Mouse (Mus musculus) A20 (cell line): ENCODE data around the gene Vti1b.
A peak's percentile ranks its signal among the peaks of the same experiment; 100 is the strongest.
"Not testable (repeated sequence)": the region's sequence is repeated elsewhere in the genome, so short reads cannot be mapped to it uniquely, and the experiment has no call there.

Experiments
- DNase-seq: peaks from one replicate; pipeline ENCODE4 v3.0.0-alpha.2; 2011; ENCODE audit warnings: low read depth, low spot score

Gene Vti1b

DNA sequence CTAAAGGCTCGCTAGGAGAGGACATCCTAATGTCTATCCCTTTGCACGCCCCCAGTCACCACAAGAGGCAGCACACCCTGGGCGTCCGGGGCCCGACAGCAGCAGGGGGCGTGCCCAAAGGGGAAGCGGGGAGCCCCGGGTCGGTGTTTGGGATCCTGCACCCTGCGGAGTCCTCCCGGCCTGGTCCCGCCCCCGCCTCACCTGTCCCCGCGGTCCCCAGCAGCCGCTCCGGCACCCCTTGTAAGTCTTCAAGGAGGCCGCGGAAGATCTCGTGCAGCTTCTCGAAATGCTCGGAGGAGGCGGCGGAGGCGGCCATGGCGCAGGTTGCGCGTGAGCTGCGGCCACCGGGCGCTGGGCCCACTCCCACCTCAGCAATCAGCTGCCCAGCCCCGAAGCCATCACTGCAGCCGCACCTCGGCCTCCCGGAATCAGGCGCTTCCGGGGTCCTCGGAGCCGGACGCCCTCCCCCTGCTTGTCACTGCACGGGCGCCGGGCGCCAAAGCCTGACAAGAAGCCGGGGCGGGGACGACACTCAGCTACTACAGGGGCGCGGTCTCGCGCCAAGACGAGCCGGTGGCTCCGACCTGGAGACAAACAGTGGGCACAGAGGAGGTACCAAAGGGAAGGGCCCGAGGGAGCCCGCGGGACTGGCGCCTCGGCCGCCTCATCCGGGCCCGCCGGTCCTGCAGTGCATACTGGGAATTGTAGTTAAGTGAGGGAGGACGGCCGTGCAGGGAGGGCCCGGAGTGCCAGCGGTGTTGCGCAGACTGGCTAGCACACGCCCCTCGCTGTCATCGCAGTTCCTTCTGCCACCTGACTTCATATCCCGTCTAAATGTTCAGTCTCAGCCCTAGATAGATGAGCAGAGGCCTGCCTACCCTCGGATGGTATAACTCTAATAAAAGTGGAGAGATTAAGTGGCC, at the start of gene Vti1b:
TSS of gene Vti1b (minus strand) at position 649 of the 923 bp plus-strand sequence.
- DNase-seq: peak; percentile 98

DNA sequence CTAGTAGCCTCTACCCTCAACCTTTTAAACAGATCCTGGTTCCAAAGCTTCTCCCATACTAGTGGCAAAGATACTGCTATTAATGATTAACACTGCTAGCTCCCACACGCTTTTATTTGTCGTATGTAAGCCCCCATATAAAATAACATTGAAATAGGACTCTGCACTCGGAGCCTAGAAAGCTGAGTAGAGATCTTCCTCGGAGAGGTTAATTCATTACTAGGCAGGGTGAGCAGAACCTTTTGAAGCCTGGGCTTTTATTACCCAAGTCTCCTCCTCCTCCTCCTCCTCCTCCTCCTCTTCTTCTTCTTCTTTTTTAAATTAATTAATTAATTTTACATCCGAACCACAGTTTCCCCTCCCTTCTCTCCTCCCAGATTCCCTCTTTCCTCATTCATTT, 45.0 kb upstream of the Vti1b start:
- DNase-seq: no peak

DNA sequence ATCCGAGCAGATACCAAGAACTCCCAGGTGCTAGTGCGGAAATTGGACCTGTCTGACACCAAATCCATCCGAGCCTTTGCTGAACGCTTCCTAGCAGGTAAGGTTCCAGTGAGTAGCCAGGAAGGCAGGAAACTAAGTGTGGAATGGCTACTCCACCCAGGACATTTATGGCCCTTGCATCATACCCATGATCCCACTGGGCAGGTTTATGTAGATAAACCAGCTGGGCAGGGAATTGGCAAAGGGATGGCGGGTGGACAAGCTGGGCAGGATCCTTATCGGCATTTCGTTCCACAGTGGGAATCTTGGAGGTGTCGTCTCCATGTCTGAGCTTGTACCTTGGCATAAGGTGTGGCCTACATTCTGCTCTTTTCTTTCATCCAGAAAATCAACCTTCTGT, 39.0 kb upstream of the Vti1b start:
- DNase-seq: no peak

DNA sequence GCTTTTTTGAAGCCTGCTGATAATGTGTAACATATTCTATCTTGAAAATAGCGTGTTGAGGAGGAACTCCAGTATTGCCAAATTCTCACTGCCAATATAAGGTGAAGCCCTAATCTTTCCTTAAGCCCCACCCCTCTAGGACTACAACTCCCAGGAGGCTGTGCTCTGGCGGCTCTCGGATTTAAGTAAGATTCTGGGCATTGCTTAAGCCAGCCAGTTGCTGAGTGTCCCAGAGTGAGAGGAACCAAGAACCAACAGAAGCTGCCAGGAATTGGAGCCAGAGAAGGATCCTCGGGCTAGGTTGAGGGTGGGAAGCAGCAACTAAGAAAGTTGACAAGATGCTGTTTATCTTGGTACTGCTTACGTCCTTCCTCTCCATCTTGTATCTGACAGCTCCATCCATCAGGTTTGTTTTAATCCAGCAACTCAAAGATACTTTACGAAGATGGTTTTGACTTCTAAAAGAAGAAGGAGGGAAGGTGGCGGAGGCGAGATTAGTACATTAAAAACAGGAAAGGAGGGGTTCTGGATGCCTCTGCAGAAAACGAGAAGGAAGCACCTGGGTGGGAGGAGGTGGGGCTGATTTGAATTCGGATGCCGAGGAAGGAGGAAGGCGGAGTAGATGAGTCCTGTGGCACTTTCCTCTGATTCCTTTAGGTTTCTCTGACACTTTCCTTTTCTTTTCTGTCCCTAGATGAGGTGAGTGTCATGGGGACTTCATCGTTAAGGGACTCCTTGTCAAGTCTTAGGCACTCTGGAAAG, 36.4 kb upstream of the Vti1b start, which contains the start of gene Rdh12:
TSS of gene Rdh12 (plus strand) at position 212 of the 762 bp plus-strand sequence.
- peak; percentile 69 for DNase-seq

DNA sequence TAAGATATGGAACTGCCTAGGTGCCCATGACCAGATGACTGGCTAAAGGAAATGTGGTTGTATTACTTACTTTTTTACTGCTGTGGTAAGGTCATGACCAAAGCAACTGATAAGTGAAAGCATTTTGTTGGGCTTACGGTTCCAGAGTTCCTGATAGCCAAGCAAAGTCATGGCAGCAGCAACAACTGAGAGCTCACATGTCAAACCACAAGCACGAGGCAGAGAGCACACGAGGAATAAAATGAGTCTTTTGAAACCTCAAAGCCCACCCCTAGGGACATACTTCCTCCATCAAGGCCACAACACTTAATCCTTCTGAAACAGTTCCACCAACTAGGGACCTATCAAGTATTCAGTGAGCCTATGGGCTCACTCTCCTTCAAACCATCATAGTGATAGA, 29.4 kb upstream of the Vti1b start:
- DNase-seq: no peak

DNA sequence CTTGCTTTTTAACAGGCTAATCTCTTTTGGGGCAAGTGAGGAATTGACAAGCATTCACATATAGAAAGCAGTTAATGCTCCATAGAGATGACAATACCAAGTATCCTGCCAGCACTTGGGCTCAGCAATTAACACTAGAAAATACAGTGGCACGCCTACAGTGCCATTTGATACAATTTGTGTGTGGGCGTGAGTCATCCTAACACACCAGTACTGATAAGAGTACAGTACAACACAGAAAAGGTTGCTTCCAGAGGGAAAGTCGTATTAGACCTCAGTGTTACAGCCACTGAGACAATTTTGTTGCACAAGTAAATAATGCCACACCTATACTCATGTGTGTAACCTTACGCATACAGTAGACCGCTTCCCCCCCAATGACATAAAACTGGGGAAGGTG, 24.6 kb upstream of the Vti1b start:
- DNase-seq: no peak

DNA sequence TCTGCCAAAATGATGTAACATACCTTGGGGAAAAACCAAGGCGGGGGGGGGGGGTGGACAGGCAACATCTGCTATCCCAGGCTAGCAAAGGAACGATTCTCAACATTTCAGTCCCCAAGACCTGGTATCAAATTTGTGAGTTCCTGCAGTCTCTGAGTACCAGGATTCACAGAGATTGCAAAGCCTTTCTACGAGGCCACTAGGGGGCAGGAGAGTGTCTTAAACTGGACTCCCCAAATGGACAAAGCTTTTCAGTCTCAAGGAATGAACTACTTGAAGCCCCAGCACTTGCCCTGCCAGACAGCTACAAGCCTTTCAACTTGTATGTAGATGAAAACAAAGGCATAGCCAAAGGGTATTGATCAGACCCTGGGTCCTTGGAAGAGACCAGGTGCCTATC, 21.0 kb upstream of the Vti1b start:
- DNase-seq: peak; percentile 85

DNA sequence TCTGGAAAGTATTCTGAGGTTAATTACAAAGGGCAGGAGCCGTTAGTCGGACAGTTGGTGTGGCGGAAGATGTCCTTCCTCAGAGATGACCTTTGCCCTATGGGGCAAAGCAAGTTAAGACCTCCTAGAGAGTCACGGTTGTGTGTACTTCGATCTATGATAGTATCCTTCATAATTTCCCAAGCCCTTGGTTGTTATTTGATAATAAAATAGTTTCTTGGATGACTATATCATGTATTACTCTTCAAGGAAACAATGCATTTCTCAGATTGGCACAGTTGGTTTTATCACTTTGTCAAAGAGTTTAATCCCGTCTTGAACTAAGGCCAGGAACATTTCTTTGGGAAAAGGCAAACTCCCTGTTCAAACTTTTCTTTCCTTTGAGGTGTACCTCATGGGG, 19.7 kb upstream of the Vti1b start, which contains the start of gene Rdh11:
TSS of gene Rdh11 (minus strand) at position 101 of the 400 bp plus-strand sequence.
- no peak for DNase-seq

DNA sequence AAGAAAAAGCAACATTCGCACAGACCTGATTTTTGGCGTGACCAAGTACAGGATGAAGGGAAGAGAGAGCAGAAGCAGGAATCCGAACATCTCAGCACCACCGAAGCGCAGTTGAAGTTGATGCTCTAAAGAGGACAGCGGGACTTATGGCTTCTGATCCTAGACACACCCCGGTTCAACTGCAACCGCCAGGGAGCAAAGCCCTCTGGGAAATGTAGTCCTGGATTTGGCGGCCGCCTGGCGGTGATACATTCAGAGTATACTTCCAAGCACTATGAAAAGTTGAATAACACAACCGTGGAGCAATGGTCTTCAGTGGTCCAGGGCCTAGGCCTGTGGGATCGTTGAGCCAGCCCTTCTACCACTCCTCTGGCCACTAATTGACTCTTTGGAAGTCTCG, 19.2 kb upstream of the Vti1b start:
- DNase-seq: peak; percentile 88

DNA sequence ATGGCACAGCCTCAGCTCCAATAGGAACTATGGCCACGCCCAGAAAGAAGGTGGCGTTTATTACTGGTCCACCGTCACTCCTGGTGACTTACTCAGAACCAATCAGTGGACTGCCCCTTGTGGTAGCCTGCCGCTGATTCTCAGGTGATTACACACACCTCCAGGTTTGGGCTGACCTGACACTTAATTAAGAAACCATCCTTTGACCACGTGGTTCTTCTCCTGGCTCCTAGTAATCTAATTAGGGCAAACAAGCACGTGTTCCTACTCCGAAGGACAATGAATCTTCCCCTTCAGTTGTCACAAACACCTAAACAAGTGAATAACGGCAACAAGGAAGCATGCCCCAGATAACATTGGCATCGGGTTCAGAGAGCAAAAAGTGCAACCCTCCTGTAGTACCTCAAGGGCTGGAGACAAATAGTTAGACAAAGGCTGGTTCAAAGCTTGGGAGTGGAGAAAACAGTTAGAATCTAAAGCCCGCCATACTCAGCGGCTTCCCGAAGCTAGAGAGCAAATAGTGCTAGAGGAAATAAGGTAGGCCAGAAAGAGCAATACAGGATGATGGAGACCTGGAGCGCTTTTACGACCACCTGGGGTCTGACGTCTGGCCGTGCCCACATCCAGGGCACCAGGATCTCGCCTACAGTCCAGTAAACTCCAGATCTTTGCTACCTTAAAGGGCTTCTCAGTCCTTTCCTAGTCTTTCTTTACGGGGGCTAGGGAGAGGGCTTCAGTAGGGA, 18.6 kb upstream of the Vti1b start:
- DNase-seq: peak; percentile 93

DNA sequence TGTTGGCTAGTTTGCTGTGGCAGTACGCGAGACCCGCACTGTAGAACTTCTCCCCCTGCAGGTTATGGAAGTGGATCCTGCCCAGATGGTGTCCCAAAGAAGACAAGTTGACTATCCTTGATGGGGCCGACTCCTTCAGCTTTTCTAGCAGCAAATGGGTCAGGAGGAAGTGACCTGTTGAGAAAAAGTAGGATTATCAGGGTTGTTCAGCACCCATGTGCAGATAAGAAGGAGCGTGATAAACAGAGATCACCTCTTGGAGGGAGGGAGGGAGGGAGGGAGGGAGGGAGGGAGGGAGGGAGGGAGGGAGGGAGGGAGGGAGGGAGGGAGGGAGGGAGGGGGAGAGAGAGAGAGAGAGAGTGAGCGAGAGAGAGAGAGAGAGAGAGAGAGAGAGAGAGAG, 12.7 kb upstream of the Vti1b start:
- not testable (repeated sequence) for DNase-seq

DNA sequence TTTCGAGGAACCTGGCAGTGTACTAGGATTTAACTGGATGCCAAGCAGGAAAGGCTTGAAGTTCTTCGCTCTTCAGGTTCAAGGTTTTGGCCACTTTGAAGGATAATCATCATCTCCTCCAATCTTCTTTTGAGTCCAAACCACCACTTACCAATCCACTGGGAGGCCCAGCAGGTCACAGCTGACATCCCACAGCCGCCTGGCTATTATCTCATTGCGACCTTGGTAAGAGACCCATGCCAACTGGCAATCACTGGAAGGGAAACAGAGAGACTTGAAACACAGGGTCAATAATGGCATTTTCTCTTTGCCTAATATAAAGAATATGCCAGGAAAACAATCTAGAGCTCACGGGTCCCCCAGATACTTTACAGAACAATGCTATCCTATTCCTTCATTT, 3.5 kb upstream of the Vti1b start:
- DNase-seq: no peak

DNA sequence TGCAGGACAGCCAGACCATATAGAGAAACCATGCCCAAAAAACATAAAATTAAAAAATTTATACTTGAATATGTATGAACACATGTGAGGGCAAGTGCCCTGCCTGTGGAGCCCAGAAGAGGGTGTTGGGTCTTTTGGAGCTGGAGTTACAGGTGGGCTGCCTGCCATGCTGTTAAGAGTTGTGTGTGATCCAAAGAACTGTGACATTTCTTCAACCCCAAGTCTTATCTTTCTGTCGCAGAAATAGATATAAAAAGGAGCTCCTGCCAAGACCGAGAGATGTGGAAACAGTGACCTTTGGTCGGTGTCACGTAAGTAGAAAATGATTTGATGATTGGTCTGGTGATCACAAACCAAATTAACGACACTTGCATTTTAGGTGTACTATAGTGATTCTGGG, 1.3 kb upstream of the Vti1b start:
- no peak for DNase-seq

DNA sequence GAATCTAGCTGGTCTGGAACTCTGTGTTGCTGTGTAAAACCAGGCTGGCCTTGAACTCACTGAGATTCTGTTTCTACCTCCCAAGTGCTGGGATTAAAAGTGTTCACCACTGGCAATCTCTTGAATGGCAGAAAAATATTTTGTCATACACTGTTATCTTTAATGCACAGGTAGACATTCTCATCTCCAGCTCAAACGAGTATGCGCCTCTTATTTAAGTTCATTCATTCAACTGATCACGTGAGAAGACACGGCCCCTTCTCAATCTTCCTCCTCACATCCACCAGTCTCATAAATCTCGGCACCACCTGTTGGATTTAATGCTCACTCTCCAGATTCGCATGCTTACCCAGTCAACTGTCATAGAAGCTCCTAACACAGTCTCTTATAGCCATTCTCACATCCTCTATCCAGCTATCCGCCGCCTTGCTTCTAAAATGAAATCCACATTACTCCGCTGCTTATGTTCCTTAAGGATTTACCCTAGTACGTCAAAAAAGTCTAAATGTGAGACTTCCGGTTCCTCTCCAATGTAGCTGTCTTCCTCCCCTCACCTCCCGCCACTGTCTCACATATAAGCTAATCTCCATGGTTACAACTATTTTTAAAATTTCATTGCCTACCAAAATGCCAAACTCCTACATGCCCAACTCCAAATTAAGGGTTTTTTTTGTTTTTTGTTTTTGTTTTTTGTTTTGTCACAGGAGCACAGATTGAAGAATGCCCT, 1.0 kb downstream of the Vti1b start:
- no peak for DNase-seq

DNA sequence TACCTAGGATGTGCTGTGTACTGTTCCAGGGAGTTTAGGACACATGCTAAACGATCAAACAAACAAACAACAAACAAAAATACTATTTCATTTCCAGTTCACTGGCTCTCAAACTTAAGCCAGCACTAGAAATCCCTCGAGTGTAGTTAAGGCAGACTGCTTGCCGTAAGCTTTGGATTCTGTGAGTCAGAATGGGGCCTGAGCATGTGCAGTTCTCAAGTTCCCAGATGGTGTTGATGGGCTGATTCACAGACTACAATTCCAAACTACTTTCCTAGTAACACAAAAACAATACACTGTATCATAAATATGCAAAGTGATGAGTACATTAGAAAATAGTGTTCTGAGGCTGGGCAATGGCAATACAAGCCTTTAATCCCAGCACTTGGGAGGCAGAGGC, 2.0 kb downstream of the Vti1b start:
- DNase-seq: no peak

DNA sequence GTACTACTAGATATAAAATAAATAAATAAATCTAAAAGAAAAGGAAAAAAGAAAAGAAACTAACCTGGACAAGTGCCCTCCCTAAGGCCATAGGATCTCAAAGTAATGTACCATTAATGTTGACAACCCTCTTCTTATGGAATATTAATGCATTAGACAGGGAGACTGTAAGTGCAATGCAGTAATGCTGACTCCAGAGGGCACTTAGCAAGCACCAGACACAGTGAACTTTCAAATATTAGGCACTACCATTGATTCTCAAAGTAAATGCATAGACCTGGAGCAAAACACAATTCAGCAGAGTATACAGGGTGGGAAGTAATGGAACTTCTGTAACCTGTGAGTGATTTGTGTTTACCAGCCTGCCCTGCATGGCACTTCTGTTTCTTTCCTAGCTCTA, 3.3 kb downstream of the Vti1b start:
- no peak for DNase-seq

DNA sequence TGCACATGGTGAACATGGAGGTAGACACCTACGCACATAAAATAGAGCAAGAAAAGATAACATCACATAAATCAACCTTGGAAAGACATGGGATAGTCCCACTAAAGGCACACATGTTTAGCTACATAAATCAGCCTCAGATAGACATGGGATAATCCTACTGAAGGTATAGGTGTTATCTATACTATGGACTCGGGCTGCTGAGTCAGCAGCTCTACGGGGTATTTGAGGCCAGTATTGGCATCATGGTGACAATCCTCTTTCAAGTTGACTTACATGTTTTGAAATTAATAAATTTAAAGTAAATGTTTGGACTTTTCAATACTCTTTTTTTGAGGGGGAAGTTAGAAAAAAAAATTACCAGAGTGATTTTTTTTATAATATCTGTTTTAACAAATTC, 9.6 kb downstream of the Vti1b start:
- no peak for DNase-seq

DNA sequence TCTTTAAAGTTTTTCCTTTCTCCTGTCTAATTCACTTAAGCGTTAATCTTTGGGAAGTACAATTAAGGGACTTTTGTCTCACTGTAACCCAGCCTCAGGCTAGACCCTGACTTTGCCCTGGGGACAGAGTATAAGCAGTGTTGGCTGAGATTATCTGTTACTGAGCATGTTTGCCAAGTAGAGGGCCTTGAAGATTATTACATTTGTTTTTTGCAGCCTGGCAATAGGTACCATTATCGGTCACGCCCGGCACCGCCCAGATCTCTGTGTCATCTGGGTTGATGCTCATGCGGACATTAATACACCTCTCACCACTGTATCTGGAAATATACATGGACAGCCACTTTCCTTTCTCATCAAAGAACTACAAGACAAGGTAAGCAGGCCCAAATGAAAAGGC, 22.8 kb downstream of the Vti1b start:
- DNase-seq: no peak

DNA sequence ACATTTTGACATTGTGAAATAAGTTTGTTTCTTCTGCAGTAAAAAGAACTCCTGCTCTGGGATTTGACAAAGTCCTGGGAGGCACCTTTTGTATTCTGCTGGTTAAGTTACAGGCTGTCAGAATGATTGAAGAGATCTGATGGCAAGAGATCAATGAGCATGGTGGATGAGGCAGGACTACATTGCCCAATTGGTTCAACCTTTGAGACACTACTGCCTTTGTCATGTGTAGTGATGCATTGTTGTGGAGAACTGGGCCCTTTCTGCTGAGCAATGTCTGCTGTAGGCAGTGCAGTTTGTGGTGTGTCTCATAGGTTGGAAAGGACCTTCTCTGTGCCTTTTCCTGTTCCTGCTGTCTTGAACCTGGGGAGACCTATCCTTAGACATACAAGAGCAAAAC, 31.1 kb downstream of the Vti1b start:
- no peak for DNase-seq

DNA sequence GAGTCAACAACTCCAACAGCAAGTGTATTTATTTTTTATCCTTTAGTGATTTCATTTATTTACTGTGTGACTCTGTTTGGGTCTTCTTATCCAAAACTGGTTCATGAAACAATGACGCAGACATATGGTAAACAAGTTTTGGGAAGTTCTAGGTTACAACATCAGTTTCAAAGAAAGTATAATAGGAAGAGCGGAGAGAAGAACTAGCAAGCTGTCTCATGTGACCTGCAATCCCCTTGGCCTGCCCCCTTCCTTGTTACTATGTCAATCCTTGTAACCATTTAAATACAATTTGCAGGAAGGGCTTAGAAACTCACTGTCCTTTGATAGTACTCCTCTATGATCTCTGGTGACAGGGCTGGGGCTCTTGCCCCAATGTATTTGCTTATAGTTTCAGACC, 31.7 kb downstream of the Vti1b start:
- DNase-seq: no peak

DNA sequence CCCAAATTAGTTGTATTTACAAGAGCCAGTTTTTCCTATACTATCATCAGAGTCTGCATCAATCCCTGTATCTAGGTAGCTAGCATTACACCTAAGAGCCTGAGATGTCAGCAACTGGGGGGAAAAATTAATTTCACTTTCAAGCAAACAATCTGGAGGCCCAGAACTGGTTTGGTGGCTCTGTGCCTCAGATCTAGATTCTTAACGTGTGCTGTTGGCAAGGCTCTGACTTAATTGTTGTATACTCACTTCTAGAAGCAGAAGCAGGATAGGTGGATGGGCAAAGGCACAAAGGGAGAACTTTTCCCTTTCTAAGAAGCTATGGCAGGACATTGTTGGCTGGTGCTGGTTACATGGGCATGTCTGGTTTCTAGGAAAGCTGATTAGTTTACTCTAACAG, 33.0 kb downstream of the Vti1b start:
- no peak for DNase-seq
